Mouse (Mus musculus): ENCODE results near the gene Pitpnm2.

DNA sequence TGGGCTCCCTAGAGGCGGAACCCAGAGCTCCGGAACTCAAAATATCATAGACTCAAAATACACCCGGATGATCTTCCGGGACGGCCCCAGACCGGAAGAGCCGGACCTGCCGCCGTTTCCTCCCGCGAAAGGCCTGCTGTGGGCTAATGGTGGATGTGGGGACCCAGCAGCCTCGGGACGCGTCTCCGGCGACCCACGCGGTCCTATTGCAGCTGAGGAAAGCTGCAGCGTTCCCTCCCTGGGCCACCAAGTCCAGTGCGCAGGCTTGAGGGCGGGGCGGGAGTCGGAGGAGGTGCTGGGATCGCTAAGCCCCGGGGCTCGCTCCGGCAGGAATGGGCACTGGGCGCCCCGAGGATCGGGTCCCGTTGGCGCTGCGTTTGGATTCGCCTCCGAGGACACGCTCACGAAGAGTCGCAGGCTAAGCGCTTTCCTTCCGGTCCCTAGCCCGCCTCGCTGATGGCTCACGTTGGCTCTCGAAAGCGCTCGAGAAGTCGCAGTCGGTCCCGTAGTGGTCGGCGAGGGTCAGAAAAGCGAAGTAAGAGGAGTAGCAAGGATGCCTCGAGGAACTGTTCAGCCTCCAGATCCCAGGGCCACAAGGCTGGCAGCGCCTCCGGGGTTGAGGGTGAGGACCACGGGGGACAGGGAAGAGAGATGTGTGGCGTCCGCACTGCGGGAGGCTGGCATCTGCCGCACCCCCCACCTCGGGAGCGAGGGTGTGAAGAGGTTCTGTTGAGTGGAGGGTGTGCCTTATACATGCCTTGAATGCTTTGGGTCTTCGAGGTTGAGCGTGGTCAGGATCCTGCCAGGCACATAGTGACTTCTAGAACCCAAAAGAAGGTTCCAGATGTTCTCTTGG, 133.3 kb downstream of the Pitpnm2 start, which contains the start of gene Arl6ip4:
- TF ChIP-seq CTCF (conservative IDR thresholded peaks at IDR 0.05; ENCODE audit: low read length) (no peak), POU5F1 (IDR thresholded peaks at IDR 0.05; ENCODE audit: borderline replicate concordance, low read length) (no peak)
